Mouse (Mus musculus): ENCODE measurements around the gene Bach1.

- TF ChIP-seq CTCF (IDR thresholded peaks at IDR 0.05; ENCODE audit: low read depth) (no peak), EP300 (IDR thresholded peaks at IDR 0.05; ENCODE audit: low read depth) (no peak)
Observed at GRCm38 (mm10) chr16:87717046-87717660, 18.4 kb downstream of the Bach1 start.

Data from heart, postnatal 0 days (tissue).